Mouse (Mus musculus) kidney, embryonic 14.5 days (tissue): ENCODE results near the gene Parn. TPM values are rescaled to one million over a fixed set of nuclear protein-coding genes. Genes with fewer than 3 reads are reported as not detected.
"Not testable (repeated sequence)": the region's sequence is repeated elsewhere in the genome, so short reads cannot be mapped to it uniquely, and the experiment has no call there.

Experiments
- ATAC-seq: fragments of 200-750 bp; cut with Nextera tagmentation; 2 replicates; pipeline ENCODE4 v1.8.0; 2017; ENCODE audit warnings: moderate number of reproducible peaks, mild to moderate bottlenecking, moderate TSS enrichment, moderate library complexity; ENCODE audit not compliant: low FRiP score, low TSS enrichment
- H3K27ac ChIP-seq: fragments of 300-500 bp; sonication (generic); 2 replicates; pipeline ENCODE4 v1.5.1; 2014; ENCODE audit warnings: low read depth, mild to moderate bottlenecking, low read length, moderate library complexity, mixed read lengths
- H3K27me3 ChIP-seq: fragments of 300-500 bp; sonication (generic); 2 replicates; pipeline ENCODE4 v1.6.1; 2014; ENCODE audit warnings: mild to moderate bottlenecking, low read length; ENCODE audit not compliant: control insufficient read depth, insufficient read depth
- H3K36me3 ChIP-seq: fragments of 300-500 bp; sonication (generic); 2 replicates; pipeline ENCODE4 v1.6.1; 2014; ENCODE audit warnings: low read length, mixed read lengths; ENCODE audit not compliant: control insufficient read depth, insufficient read depth
- H3K4me1 ChIP-seq: fragments of 300-500 bp; sonication (generic); 2 replicates; pipeline ENCODE4 v1.6.1; 2014; ENCODE audit warnings: low read length, mixed read lengths; ENCODE audit not compliant: control insufficient read depth, insufficient read depth
- H3K4me2 ChIP-seq: fragments of 300-500 bp; sonication (generic); replicated peaks from 2 replicates; pipeline ENCODE4 v1.6.1; 2014; ENCODE audit warnings: low read depth, mild to moderate bottlenecking, low read length
- H3K4me3 ChIP-seq: fragments of 300-500 bp; sonication (generic); 2 replicates; pipeline ENCODE4 v1.5.1; 2014; ENCODE audit warnings: mild to moderate bottlenecking, low read length
- H3K9ac ChIP-seq: fragments of 300-500 bp; sonication (generic); 2 replicates; pipeline ENCODE4 v1.6.1; 2014; ENCODE audit warnings: low read depth, mild to moderate bottlenecking, low read length, moderate library complexity
- H3K9me3 ChIP-seq: fragments of 300-500 bp; sonication (generic); 2 replicates; pipeline ENCODE4 v1.6.1; 2016; ENCODE audit warnings: low read length; ENCODE audit not compliant: control insufficient read depth
- WGBS: fragments of 180-500 bp; shearing (Covaris S2); extraction: QIAGEN DNeasy Blood & Tissue Kit; methylation state at CpG from one replicate; pipeline ENCODE4 v1.1.7; 2014; 5-methylcytosine and 5-hydroxymethylcytosine counted together
- polyA plus RNA-seq: library from polyadenylated mRNA; unstranded; fragments of >200 nt; fragmentation: Nextera tagmentation; extraction: Ambion mirVana; gene quantifications from 2 replicates; pipeline ENCODE4 v1.2.1, GENCODE M21; 2014

Gene Parn
- polyA plus RNA-seq, 1 experiment from 2014 or later = 42.1 TPM

GRCm38 (mm10) chr16:13672386-13672898 lies 4.5 kb upstream of the Parn start:
- Histone ChIP-seq H3K4me1 (peaks cover 6% of the 10 kb centered on the region; the same call in 1 of the 2 replicates), H3K27ac (peak overlapping the region; percentile 38; the same call in 1 of the 2 replicates), H3K4me2 (peak overlapping the region; percentile 75), H3K27me3 (no peaks in the 10 kb centered on the region), H3K9ac (peak overlapping the region; percentile 79), H3K4me3 (peak overlapping the region; percentile 97), H3K9me3 (no peaks in the 10 kb centered on the region), H3K36me3 (peaks cover 14% of the 10 kb centered on the region)
- ATAC-seq = peak; percentile 41
- 2% methylated on average over 20 of the region's 20 CpGs for WGBS

DNA sequence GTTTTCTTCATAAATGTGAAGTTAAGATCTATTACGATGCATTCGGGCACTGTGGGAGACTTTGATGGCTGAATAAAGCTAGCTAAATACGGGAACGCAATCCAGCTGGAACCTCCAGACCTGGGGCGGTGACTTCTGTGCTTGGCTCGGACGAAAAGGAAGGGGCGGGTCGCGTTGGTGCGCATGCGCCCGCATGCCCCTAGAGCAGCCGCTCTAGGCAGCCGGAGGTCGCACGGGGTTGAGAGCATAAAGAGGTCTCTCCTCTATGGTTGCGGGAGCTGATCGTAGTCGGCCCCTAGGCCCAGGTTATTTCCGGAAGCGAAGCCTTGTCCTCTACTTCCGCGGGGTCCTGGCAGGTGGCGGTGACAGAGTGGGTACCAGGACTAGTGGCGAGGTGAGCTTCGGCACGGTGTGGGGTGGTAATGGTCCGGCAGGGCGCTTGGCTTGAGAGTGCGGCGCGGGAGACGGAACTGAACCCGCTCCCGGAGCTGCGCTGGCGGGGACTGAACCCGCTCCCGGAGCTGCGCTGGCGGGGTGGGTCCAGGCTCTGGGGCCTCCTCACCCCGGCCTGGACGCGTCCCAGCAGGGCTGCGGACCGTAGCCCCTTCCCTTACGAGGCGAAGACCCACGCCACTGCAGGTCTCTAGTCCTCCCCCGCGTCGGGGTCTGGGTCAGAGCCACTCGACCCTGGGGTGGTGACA lies 3.9 kb upstream of the Parn start, which contains the start of the genes Bfar and 3110001I22Rik:
Bfar (plus strand) TSS at position 174 of the 701 bp plus-strand sequence.
3110001I22Rik (plus strand) TSS at position 245 of the 701 bp plus-strand sequence.
- Histone ChIP-seq H3K4me3 (peak within 1 kb of the TSS; percentile 97), H3K36me3 (peaks cover 8% of the 10 kb centered on the region), H3K9ac (peak within 1 kb of the TSS; percentile 79), H3K27ac (peak within 1 kb of the TSS; percentile 88), H3K9me3 (no peaks in the 10 kb centered on the region), H3K27me3 (no peaks in the 10 kb centered on the region), H3K4me2 (peak within 1 kb of the TSS; percentile 75), H3K4me1 (peaks cover 6% of the 10 kb centered on the region; the same call in 1 of the 2 replicates)
- WGBS = under 1% methylated on average over 52 of the region's 54 CpGs
- peak; percentile 92 for ATAC-seq

DNA sequence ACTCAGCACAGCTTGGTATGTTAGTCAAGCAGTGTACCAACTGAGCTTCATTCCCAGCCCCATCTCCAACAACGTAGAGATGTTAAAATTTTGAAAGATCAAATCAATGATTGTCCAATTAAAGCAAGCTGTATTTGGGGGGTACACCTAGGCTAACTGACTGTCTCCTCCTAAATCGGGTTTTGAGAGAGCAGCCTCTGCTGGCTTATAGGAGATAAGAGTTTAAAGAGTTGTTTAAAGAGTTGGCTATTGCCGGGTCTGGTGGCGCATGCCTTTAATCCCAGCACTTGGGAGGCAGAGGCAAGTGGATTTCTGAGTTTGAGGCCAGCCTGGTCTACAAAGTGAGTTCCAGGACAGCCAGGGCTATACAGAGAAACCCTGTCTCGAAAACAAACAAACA lies 2.9 kb upstream of the Parn start:
- H3K9ac ChIP-seq, ATAC-seq, H3K27me3 ChIP-seq, H3K27ac ChIP-seq, H3K4me1 ChIP-seq, H3K4me3 ChIP-seq, H3K36me3 ChIP-seq, H3K9me3 ChIP-seq: not testable (repeated sequence)
- 85% methylated on average over 5 of the region's 5 CpGs for WGBS
- peak overlapping the region; percentile 75 for H3K4me2 ChIP-seq

GRCm38 (mm10) chr16:13669282-13669681 lies 1.3 kb upstream of the Parn start:
- Histone ChIP-seq H3K4me3 (no peak overlapping the region), H3K4me1 (peaks cover 6% of the 10 kb centered on the region; the same call in 1 of the 2 replicates), H3K27ac (no peak overlapping the region), H3K9ac (no peak overlapping the region), H3K4me2 (no peak overlapping the region), H3K27me3 (no peaks in the 10 kb centered on the region), H3K9me3 (no peaks in the 10 kb centered on the region), H3K36me3 (peaks cover 8% of the 10 kb centered on the region)
- 95% methylated on average over 1 of the region's 1 CpGs for WGBS
- ATAC-seq = no peak

- no peak for ATAC-seq
- Histone ChIP-seq H3K9ac (0 out of 2 replicates have a peak overlapping the region, but pooled peaks have one; percentile 81), H3K4me3 (peak overlapping the region; percentile 78), H3K27ac (no peak overlapping the region), H3K27me3 (no peaks in the 10 kb centered on the region), H3K4me2 (peak overlapping the region; percentile 82; the same call in 1 of the 2 replicates), H3K4me1 (peaks cover 6% of the 10 kb centered on the region; the same call in 1 of the 2 replicates), H3K9me3 (no peaks in the 10 kb centered on the region), H3K36me3 (peaks cover 9% of the 10 kb centered on the region)
- 79% methylated on average over 10 of the region's 10 CpGs for WGBS
These were observed 585 bp upstream of the Parn start for GRCm38 (mm10) chr16:13668402-13669108.

DNA sequence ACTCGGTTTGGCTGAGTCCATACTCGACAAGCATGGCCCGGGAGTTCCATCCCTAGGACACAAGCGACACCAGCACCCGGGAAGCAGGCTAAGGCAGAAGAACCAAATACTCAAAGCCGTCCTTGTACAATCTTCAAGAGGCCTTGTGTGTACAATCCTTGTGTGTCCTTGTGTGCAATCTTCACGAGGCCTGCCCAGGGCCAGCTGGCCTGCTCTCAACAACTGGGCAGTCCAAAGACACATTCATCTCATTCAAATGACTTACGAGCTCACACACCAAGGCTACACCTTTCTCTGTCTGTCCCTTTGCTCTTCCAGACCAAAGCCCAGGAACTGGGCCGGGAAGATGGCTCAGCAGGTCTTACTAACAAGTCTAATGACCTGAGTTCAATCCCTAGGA lies 7.2 kb downstream of the Parn start:
- WGBS = 92% methylated on average over 9 of the region's 9 CpGs
- no peak overlapping the region for H3K27ac ChIP-seq
- no peaks in the 10 kb centered on the region for H3K27me3 ChIP-seq
- H3K4me2 ChIP-seq = no peak overlapping the region
- no peaks in the 10 kb centered on the region for H3K4me1 ChIP-seq
- no peak overlapping the region for H3K9ac ChIP-seq
- no peak for ATAC-seq
- H3K36me3 ChIP-seq = peaks cover 31% of the 10 kb centered on the region
- H3K9me3 ChIP-seq = no peaks in the 10 kb centered on the region
- no peak overlapping the region for H3K4me3 ChIP-seq

DNA sequence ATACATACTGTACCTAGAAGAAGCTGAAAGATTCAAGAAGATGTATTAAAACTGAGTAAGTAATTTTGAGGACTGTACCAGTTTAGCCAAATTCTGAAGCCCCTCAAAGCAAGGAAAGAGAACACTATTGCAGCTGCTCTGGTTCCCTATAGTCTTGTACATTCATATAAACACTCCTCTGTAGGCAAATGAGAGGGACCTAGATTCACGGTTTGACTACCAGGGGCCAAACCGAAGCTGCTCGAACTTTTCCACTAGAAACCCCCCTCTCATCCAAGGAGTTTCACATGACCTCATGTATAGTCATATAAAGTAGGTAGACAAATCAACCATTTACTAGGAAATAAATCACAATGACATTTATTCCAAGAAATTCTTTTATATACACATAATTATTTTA lies 9.1 kb downstream of the Parn start:
- H3K4me3 ChIP-seq = no peak overlapping the region
- no peaks in the 10 kb centered on the region for H3K4me1 ChIP-seq
- H3K9ac ChIP-seq = no peak overlapping the region
- WGBS = 93% methylated on average over 3 of the region's 3 CpGs
- ATAC-seq = no peak
- H3K27me3 ChIP-seq = no peaks in the 10 kb centered on the region
- H3K36me3 ChIP-seq = peaks cover 36% of the 10 kb centered on the region
- no peak overlapping the region for H3K27ac ChIP-seq
- no peaks in the 10 kb centered on the region for H3K9me3 ChIP-seq
- H3K4me2 ChIP-seq = no peak overlapping the region

- 94% methylated on average over 4 of the region's 4 CpGs for WGBS
- no peak for ATAC-seq
- no peaks in the 10 kb centered on the region for H3K27me3 ChIP-seq
- no peaks in the 10 kb centered on the region for H3K4me1 ChIP-seq
- no peak overlapping the region for H3K4me2 ChIP-seq
- peaks cover 36% of the 10 kb centered on the region for H3K36me3 ChIP-seq
- H3K4me3 ChIP-seq = no peak overlapping the region
- H3K9me3 ChIP-seq = no peaks in the 10 kb centered on the region
- no peak overlapping the region for H3K27ac ChIP-seq
- H3K9ac ChIP-seq = no peak overlapping the region
These were observed 22.0 kb downstream of the Parn start for GRCm38 (mm10) chr16:13645930-13646329.

DNA sequence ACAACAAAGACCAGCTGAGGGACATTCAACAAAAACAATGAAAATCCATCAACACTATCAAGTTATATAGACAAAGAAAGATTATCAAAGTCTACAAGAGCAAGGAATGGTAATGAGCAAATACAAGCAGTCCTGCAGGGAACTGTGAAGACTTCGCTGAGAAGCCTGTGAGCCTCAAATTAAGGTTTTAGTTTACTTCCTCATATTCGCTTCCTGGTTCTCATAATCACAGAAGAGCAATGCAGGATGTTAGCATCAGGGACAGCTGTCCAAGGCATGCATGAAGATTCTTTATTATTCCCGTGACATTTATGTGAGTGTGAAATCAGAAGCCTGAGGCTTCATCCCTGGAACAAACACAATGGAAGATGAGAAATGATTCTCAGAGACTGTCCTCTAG lies 23.5 kb downstream of the Parn start:
- Histone ChIP-seq H3K4me1 (no peaks in the 10 kb centered on the region), H3K36me3 (peaks cover 27% of the 10 kb centered on the region; the same call in 1 of the 2 replicates), H3K27me3 (no peaks in the 10 kb centered on the region), H3K9ac (no peak overlapping the region), H3K4me3 (no peak overlapping the region), H3K9me3 (no peaks in the 10 kb centered on the region), H3K27ac (no peak overlapping the region), H3K4me2 (no peak overlapping the region)
- WGBS = 91% methylated on average over 3 of the region's 3 CpGs
- ATAC-seq = no peak
